Mouse (Mus musculus): Measurements from ENCODE around the gene 2410137M14Rik. TPM values are rescaled to one million over a fixed set of nuclear protein-coding genes. Genes with fewer than 3 reads are reported as not detected.

Gene 2410137M14Rik
- total RNA-seq, 2 experiments from 2014 or later: not detected

Other genes with a start within 250 kb of the 2410137M14Rik start
- not detected in 2 replicates for gene H2-M10.5, start 208.3 kb downstream of the 2410137M14Rik start, total RNA-seq (2014; fragmentation: Nextera tagmentation)
- gene H2-M10.5, start 208.3 kb downstream of the 2410137M14Rik start, total RNA-seq (2017): not detected in 2 replicates
- gene H2-M10.6, start 169.1 kb downstream of the 2410137M14Rik start, total RNA-seq (2014; fragmentation: Nextera tagmentation): not detected in 2 replicates
- gene H2-M10.6, start 169.1 kb downstream of the 2410137M14Rik start, total RNA-seq (2017): not detected in 2 replicates
- 13.0 and 13.6 TPM in 2 replicates for gene Trim26, start 144.1 kb downstream of the 2410137M14Rik start, total RNA-seq (2014; fragmentation: Nextera tagmentation)
- gene Trim26, start 144.1 kb downstream of the 2410137M14Rik start, total RNA-seq (2017): 7.7 and 9.3 TPM in 2 replicates
- not detected in 2 replicates for gene Trim15, start 114.0 kb downstream of the 2410137M14Rik start, total RNA-seq (2014; fragmentation: Nextera tagmentation)
- gene Trim15, start 114.0 kb downstream of the 2410137M14Rik start, total RNA-seq (2017): not detected in 2 replicates
- 7.5 and 9.6 TPM in 2 replicates for gene Trim10, start 111.7 kb downstream of the 2410137M14Rik start, total RNA-seq (2014; fragmentation: Nextera tagmentation)
- gene Trim10, start 111.7 kb downstream of the 2410137M14Rik start, total RNA-seq (2017): 13.8 and 24.1 TPM in 2 replicates
- not detected in 2 replicates for gene Trim40, start 91.1 kb downstream of the 2410137M14Rik start, total RNA-seq (2014; fragmentation: Nextera tagmentation)
- gene Trim40, start 91.1 kb downstream of the 2410137M14Rik start, total RNA-seq (2017): not detected in 2 replicates
- gene Trim31, start 83.1 kb downstream of the 2410137M14Rik start, total RNA-seq (2014; fragmentation: Nextera tagmentation): not detected in 2 replicates
- gene Trim31, start 83.1 kb downstream of the 2410137M14Rik start, total RNA-seq (2017): not detected in 2 replicates
- gene Rnf39, start 38.3 kb downstream of the 2410137M14Rik start, total RNA-seq (2014; fragmentation: Nextera tagmentation): not detected in 2 replicates
- not detected in 2 replicates for gene Rnf39, start 38.3 kb downstream of the 2410137M14Rik start, total RNA-seq (2017)
- 61.5 and 88.0 TPM in 2 replicates for gene Ppp1r11, start 29.5 kb downstream of the 2410137M14Rik start, total RNA-seq (2014; fragmentation: Nextera tagmentation)
- gene Ppp1r11, start 29.5 kb downstream of the 2410137M14Rik start, total RNA-seq (2017): 53.8 and 72.8 TPM in 2 replicates
- 47.7 and 94.1 TPM in 2 replicates for gene Znrd1, start 22.7 kb downstream of the 2410137M14Rik start, total RNA-seq (2014; fragmentation: Nextera tagmentation)
- 17.7 and 35.3 TPM in 2 replicates for gene Znrd1, start 22.7 kb downstream of the 2410137M14Rik start, total RNA-seq (2017)
- 1.4 and 13.1 TPM in 2 replicates for gene Znrd1as, start 22.6 kb downstream of the 2410137M14Rik start, total RNA-seq (2014; fragmentation: Nextera tagmentation)
- 11.4 and 23.7 TPM in 2 replicates for gene Znrd1as, start 22.6 kb downstream of the 2410137M14Rik start, total RNA-seq (2017)
- gene H2-M5, start 8.3 kb upstream of the 2410137M14Rik start, total RNA-seq (2014; fragmentation: Nextera tagmentation): not detected in 2 replicates
- not detected in 2 replicates for gene H2-M5, start 8.3 kb upstream of the 2410137M14Rik start, total RNA-seq (2017)
- 0.87 TPM in 1 of 2 replicates, not detected in the other for gene Zfp57, start 19.9 kb upstream of the 2410137M14Rik start, total RNA-seq (2014; fragmentation: Nextera tagmentation)
- 0.08 TPM in 1 of 2 replicates, not detected in the other for gene Zfp57, start 19.9 kb upstream of the 2410137M14Rik start, total RNA-seq (2017)
- gene Mog, start 42.2 kb upstream of the 2410137M14Rik start, total RNA-seq (2014; fragmentation: Nextera tagmentation): not detected in 2 replicates
- not detected in 2 replicates for gene Mog, start 42.2 kb upstream of the 2410137M14Rik start, total RNA-seq (2017)
- gene Gabbr1, start 64.7 kb upstream of the 2410137M14Rik start, total RNA-seq (2014; fragmentation: Nextera tagmentation): 9.1 and 11.1 TPM in 2 replicates
- 0.91 and 0.99 TPM in 2 replicates for gene Gabbr1, start 64.7 kb upstream of the 2410137M14Rik start, total RNA-seq (2017)
- gene Olfr90, start 107.3 kb upstream of the 2410137M14Rik start, total RNA-seq (2014; fragmentation: Nextera tagmentation): not detected in 2 replicates
- not detected in 2 replicates for gene Olfr90, start 107.3 kb upstream of the 2410137M14Rik start, total RNA-seq (2017)
- gene Olfr91, start 117.0 kb upstream of the 2410137M14Rik start, total RNA-seq (2014; fragmentation: Nextera tagmentation): not detected in 2 replicates
- gene Olfr91, start 117.0 kb upstream of the 2410137M14Rik start, total RNA-seq (2017): not detected in 2 replicates
- gene Olfr92, start 138.9 kb upstream of the 2410137M14Rik start, total RNA-seq (2014; fragmentation: Nextera tagmentation): not detected in 2 replicates
- gene Olfr92, start 138.9 kb upstream of the 2410137M14Rik start, total RNA-seq (2017): not detected in 2 replicates
- not detected in 2 replicates for gene Olfr93, start 180.3 kb upstream of the 2410137M14Rik start, total RNA-seq (2014; fragmentation: Nextera tagmentation)
- gene Olfr93, start 180.3 kb upstream of the 2410137M14Rik start, total RNA-seq (2017): not detected in 2 replicates
- gene Ubd, start 212.7 kb upstream of the 2410137M14Rik start, total RNA-seq (2014; fragmentation: Nextera tagmentation): not detected in 2 replicates
- gene Ubd, start 212.7 kb upstream of the 2410137M14Rik start, total RNA-seq (2017): 0.88 TPM in 1 of 2 replicates, not detected in the other
- gene Olfr94, start 219.8 kb upstream of the 2410137M14Rik start, total RNA-seq (2014; fragmentation: Nextera tagmentation): not detected in 2 replicates
- not detected in 2 replicates for gene Olfr94, start 219.8 kb upstream of the 2410137M14Rik start, total RNA-seq (2017)
- not detected in 2 replicates for gene Olfr95, start 231.9 kb upstream of the 2410137M14Rik start, total RNA-seq (2014; fragmentation: Nextera tagmentation)
- not detected in 2 replicates for gene Olfr95, start 231.9 kb upstream of the 2410137M14Rik start, total RNA-seq (2017)
- not detected in 2 replicates for gene Olfr96, start 238.9 kb upstream of the 2410137M14Rik start, total RNA-seq (2014; fragmentation: Nextera tagmentation)
- not detected in 2 replicates for gene Olfr96, start 238.9 kb upstream of the 2410137M14Rik start, total RNA-seq (2017)